Mouse (Mus musculus): ENCODE data around the gene Ankrd34b.

Ankrd34b gene

GRCm38 (mm10) chr13:92425758-92426264 is at the start of gene Ankrd34b:
TSS of gene Ankrd34b (plus strand) at chr13:92425896.
- DNase-seq (ENCODE audit: low read depth, low spot score), result peak; percentile 53

GRCm38 (mm10) chr13:92387367-92387766 is 38.3 kb upstream of the Ankrd34b start:
- DNase-seq (ENCODE audit: low read depth, low spot score), result no peak

GRCm38 (mm10) chr13:92393047-92393661 is 32.5 kb upstream of the Ankrd34b start:
- no peak for DNase-seq (ENCODE audit: low read depth, low spot score)

- DNase-seq (ENCODE audit: low read depth, low spot score), result no peak
Measured at GRCm38 (mm10) chr13:92398491-92399384, 27.0 kb upstream of the Ankrd34b start.

DNA sequence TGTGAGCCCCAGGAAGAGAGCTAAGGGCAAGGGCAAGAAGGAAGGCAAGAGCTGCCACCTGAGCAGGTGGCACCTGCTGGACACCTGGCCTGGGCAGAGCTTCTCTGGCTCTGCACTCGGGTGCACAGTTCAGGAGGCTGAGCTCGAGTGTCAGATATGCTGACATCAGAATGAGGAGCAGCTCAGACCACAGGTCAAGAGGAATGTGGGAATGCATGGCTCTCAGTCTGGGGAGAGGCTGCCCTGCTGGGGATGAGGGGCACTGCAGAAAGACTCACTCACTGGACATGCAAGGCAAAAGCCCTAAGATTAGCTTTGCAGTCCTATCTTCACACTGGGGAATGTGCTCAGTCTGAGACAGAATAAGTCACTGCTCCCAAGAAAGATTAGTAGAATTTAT is 23.6 kb upstream of the Ankrd34b start:
- DNase-seq (ENCODE audit: low read depth, low spot score), result no peak

DNA sequence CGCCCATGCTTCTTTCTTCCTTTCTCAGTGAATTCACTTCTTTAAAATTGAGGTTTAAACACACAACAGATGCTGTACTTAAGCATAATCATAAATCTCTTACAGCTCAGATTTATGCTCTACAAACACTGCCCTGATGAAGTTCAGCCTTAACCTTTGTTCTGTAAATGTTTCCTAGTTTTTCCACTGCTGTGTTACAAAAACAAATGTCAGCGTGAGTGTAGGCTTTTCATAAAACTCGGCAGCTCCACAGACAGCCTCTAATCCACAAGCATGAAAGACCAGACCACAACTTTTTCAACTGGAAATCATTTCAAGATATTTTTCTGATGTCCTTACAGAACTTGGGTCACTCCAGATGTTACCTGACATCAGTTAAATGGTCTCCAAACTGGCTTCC is 22.2 kb upstream of the Ankrd34b start:
- no peak for DNase-seq (ENCODE audit: low read depth, low spot score)

DNA sequence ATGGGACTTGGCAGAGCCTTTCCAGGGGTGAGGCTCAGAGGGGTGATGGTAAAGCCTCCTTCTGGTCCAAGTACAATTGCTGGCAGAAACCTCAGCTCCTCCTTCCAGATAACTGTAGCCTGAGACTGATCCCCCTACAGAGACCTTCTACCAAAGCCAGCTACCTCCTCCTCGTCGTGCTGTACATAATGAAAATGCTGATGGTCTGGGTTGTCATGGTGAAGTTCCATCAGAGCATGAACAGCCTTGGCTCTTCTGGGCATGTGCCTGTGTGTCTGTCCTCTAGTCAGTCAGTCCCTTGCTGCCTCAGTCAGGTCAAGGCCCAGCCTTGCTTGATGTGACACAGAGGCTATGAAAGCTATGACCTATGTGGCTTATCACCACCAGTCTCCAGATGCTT is 15.2 kb upstream of the Ankrd34b start:
- DNase-seq (ENCODE audit: low read depth, low spot score), result no peak

GRCm38 (mm10) chr13:92419630-92420029 is 6.1 kb upstream of the Ankrd34b start:
- no peak for DNase-seq (ENCODE audit: low read depth, low spot score)

GRCm38 (mm10) chr13:92423711-92424110 is 2.0 kb upstream of the Ankrd34b start:
- DNase-seq (ENCODE audit: low read depth, low spot score), result no peak

GRCm38 (mm10) chr13:92426294-92427051 is 777 bp downstream of the Ankrd34b start:
- DNase-seq (ENCODE audit: low read depth, low spot score), result peak; percentile 7

DNA sequence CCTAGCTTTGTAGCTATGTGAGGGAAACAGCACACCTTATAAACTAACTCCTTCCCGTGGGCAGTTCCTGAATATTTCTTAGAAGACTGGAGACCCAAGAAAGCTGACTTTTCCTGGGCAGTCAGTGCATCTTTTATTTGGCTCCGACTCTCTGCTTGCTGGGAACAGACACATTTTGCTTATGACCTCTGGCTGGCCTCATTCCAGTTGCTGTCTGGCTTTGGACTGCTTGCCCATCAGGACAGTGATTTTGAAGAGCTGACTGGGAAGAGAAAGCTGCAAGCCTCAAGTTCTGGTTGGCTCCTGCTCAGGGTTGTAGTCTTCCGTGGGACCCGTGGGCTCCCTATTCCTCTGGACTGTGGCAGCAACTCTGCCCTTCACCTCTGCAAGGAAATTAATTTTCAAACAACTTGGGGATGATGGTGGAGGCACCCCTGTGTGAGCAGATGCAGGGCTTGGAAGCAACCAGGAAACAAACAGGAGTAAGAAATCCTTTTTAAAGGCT is 1.7 kb downstream of the Ankrd34b start:
- no peak for DNase-seq (ENCODE audit: low read depth, low spot score)

- DNase-seq (ENCODE audit: low read depth, low spot score), result no peak
Measured at GRCm38 (mm10) chr13:92438656-92439055, 13.0 kb downstream of the Ankrd34b start.

DNA sequence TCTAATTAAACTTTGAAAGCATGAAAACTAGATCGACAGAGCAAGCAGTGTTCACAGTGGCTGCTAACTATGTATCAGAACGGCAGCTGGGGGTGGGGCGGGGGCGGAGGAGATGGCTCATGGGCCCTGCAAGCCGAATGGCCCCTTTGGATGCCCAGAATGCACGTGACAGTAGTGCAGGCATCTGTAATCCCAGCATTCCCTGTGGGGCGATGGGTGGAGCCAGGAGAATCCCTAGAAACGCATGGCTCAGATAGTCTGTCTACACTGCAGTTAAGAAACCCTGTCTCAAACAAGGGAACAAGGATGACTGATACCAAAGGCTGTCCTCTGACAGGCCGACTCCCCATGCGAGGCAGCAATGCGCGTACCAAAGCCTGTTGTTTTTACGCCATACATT is 14.6 kb downstream of the Ankrd34b start:
- DNase-seq (ENCODE audit: low read depth, low spot score), result no peak

GRCm38 (mm10) chr13:92446872-92447271 is 21.2 kb downstream of the Ankrd34b start:
- no peak for DNase-seq (ENCODE audit: low read depth, low spot score)

DNA sequence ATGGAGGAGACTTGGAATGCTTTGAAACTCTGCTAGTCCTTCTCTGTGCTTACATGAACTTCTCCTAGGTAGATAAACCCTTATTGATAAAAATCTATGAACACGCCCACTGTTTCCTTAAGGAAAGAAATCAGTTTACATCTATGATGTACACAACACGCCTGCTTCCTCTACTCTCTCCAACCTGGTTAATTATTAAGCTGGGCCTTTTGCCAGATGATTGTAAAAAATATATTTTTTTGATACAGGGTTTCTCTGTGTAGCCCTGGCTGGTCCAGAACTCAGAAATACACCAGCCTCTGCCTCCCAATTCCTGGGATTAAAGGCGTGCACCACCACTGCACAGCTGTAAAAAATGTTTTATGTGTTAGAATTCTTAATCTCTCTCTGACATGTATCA is 39.0 kb downstream of the Ankrd34b start:
- no peak for DNase-seq (ENCODE audit: low read depth, low spot score)

- DNase-seq (ENCODE audit: low read depth, low spot score), result no peak
Measured at GRCm38 (mm10) chr13:92467891-92468290, 42.2 kb downstream of the Ankrd34b start.

GRCm38 (mm10) chr13:92469381-92469780 is 43.7 kb downstream of the Ankrd34b start:
- DNase-seq (ENCODE audit: low read depth, low spot score), result no peak

- no peak for DNase-seq (ENCODE audit: low read depth, low spot score)
Measured at GRCm38 (mm10) chr13:92470151-92470550, 44.5 kb downstream of the Ankrd34b start.

GRCm38 (mm10) chr13:92483348-92483747 is 57.7 kb downstream of the Ankrd34b start:
- DNase-seq (ENCODE audit: low read depth, low spot score), result peak; percentile 79

DNA sequence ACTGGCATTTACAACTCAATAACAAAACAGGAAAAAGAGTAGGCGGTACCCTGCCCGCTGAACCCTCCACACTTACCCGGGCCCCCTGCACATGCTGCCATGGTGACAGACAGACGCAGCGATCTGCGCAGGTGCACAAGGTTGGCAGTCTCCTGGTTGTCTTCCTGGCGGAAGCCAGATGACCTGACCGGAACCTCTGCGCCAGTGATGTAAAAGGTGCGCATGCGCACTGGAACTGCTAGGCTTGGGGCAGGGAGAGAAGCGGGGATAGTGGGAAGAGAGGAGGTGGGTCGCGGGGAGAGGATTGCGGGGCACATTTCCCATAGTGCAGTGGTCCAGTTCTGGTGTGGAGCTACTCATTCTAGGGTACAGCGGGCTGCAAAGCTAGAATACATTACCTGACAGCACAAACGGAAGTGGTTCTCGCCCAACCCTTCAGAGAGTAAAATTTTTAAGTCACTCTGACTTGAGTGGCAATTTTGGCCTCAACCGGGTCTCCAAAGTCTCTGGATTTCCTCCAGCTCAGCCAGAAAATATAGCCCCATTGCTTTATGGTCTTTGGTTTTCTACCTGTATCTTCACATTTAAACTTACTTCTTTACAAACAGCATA is 58.3 kb downstream of the Ankrd34b start, which contains the start of gene Fam151b:
Gene Fam151b (minus strand): TSS at position 164 of the 612 bp plus-strand sequence.
- DNase-seq (ENCODE audit: low read depth, low spot score), result peak; percentile 97

DNA sequence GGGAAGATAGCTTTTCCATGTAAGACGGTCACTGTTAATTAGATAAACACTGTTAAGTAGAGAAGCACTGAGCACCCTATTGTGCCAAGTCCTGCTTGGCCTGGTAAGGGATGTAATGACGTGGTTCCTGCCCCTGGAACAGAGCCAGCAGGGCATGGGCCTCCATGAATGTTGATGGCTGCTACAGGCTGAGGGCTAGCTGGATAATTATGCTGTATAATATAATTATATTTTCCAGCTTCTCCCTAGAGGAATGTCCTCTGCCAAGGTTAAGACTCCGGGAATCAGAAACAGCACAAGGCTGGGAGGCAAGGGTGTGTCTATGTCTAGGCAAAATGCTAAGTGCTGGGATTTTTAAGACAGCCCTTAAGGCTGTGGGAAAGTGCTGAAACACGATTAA is 65.1 kb downstream of the Ankrd34b start:
- DNase-seq (ENCODE audit: low read depth, low spot score), result no peak
